Mouse (Mus musculus) bone marrow macrophage, adult 2 months (primary cell): ENCODE data around the gene Hgd.

Source experiments
- CTCF ChIP-seq: IDR thresholded peaks from 2 replicates; pipeline ENCODE4 v1.5.1; 2012; ENCODE audit warnings: low read depth, mild to moderate bottlenecking, low read length, moderate library complexity
- POLR2A ChIP-seq: IDR thresholded peaks from 2 replicates; pipeline ENCODE4 v1.6.1; 2012; ENCODE audit warnings: mild to moderate bottlenecking, low read depth, low read length, borderline replicate concordance

- no peak for TF ChIP-seq POLR2A
- TF ChIP-seq CTCF = no peak
Observed at GRCm38 (mm10) chr16:37645211-37645610, 65.3 kb downstream of the Hgd start.
